Mouse (Mus musculus) lung, embryonic 14.5 days (tissue): ENCODE measurements around the gene Dapp1. TPM values are rescaled to one million over a fixed set of nuclear protein-coding genes. Genes with fewer than 3 reads are reported as not detected.
"Not testable (repeated sequence)": the region's sequence is repeated elsewhere in the genome, so short reads cannot be mapped to it uniquely, and the experiment has no call there.

ENCODE experiments used
- ATAC-seq: fragments of 200-750 bp; cut with Nextera tagmentation; 2 replicates; pipeline ENCODE4 v1.8.0; 2017; ENCODE audit warnings: mild to moderate bottlenecking, moderate TSS enrichment, moderate library complexity; ENCODE audit not compliant: insufficient read depth
- DNase-seq: peaks from one replicate; pipeline ENCODE4 v3.0.0-alpha.2; 2015
- H3K27ac ChIP-seq: fragments of 300-500 bp; sonication (generic); 2 replicates; pipeline ENCODE4 v1.5.1; 2014; ENCODE audit warnings: low read depth, mild to moderate bottlenecking, moderate library complexity
- H3K27me3 ChIP-seq: fragments of 300-500 bp; sonication (generic); 2 replicates; pipeline ENCODE4 v1.6.1; 2014; ENCODE audit warnings: low read length, control low read depth; ENCODE audit not compliant: insufficient read depth
- H3K36me3 ChIP-seq: fragments of 300-500 bp; sonication (generic); 2 replicates; pipeline ENCODE4 v1.6.1; 2014; ENCODE audit warnings: control low read depth; ENCODE audit not compliant: insufficient read depth
- H3K4me1 ChIP-seq: fragments of 300-500 bp; sonication (generic); 2 replicates; pipeline ENCODE4 v1.6.1; 2014; ENCODE audit warnings: antibody characterized with exemption, control low read depth; ENCODE audit not compliant: insufficient read depth
- H3K4me2 ChIP-seq: fragments of 300-500 bp; sonication (generic); 2 replicates; pipeline ENCODE4 v1.6.1; 2014; ENCODE audit warnings: mild to moderate bottlenecking
- H3K4me3 ChIP-seq: fragments of 300-500 bp; sonication (generic); 2 replicates; pipeline ENCODE4 v1.5.1; 2014; ENCODE audit warnings: low read depth, low read length
- H3K9ac ChIP-seq: fragments of 300-500 bp; sonication (generic); 2 replicates; pipeline ENCODE4 v1.6.1; 2014
- H3K9me3 ChIP-seq: fragments of 300-500 bp; sonication (generic); 2 replicates; pipeline ENCODE4 v1.6.1; 2016; ENCODE audit warnings: low read depth, low read length, control low read depth
- CTCF ChIP-seq: IDR thresholded peaks from 2 replicates; pipeline ENCODE4 v1.5.1; 2016; ENCODE audit warnings: antibody characterized with exemption, low read depth
- WGBS: fragments of 180-500 bp; shearing (Covaris S2); extraction: QIAGEN DNeasy Blood & Tissue Kit; methylation state at CpG from one replicate; pipeline ENCODE4 v1.1.7; 2014; 5-methylcytosine and 5-hydroxymethylcytosine counted together
- polyA plus RNA-seq: library from polyadenylated mRNA; unstranded; fragments of >200 nt; fragmentation: Nextera tagmentation; extraction: Ambion mirVana; gene quantifications from 2 replicates; pipeline ENCODE4 v1.2.1, GENCODE M21; 2014

The Dapp1 gene
- polyA plus RNA-seq, 1 experiment from 2014 or later, result 8.0 TPM

GRCm38 (mm10) chr3:137920594-137920993 is 60.8 kb downstream of the Dapp1 start:
- DNase-seq, result no peak
- H3K36me3 ChIP-seq, result peaks cover 34% of the 10 kb centered on the region
- no peaks in the 10 kb centered on the region; the same call in 1 of the 2 replicates for H3K4me1 ChIP-seq
- TF ChIP-seq CTCF, result no peak
- no peak overlapping the region for H3K4me2 ChIP-seq
- WGBS, result 87% methylated on average over 4 of the region's 4 CpGs
- H3K9ac ChIP-seq, result no peak overlapping the region
- ATAC-seq, result no peak
- no peak overlapping the region for H3K4me3 ChIP-seq
- no peaks in the 10 kb centered on the region for H3K9me3 ChIP-seq
- no peaks in the 10 kb centered on the region for H3K27me3 ChIP-seq
- no peak overlapping the region for H3K27ac ChIP-seq

GRCm38 (mm10) chr3:137919398-137919797 is 61.9 kb downstream of the Dapp1 start:
- Histone ChIP-seq H3K36me3 (peaks cover 23% of the 10 kb centered on the region), H3K27me3 (no peaks in the 10 kb centered on the region), H3K4me2 (peak overlapping the region; percentile 78), H3K27ac (no peak overlapping the region), H3K4me3 (peak overlapping the region; percentile 89), H3K4me1 (no peaks in the 10 kb centered on the region; the same call in 1 of the 2 replicates), H3K9ac (peak overlapping the region; percentile 75), H3K9me3 (no peaks in the 10 kb centered on the region)
- WGBS, result 87% methylated on average over 7 of the region's 7 CpGs
- TF ChIP-seq CTCF, result no peak
- no peak for DNase-seq
- ATAC-seq, result no peak

GRCm38 (mm10) chr3:137918932-137919311 is 62.4 kb downstream of the Dapp1 start:
- Histone ChIP-seq H3K9me3 (no peaks in the 10 kb centered on the region), H3K4me2 (peak overlapping the region; percentile 78), H3K27ac (peak overlapping the region; percentile 52; the same call in 1 of the 2 replicates), H3K27me3 (no peaks in the 10 kb centered on the region), H3K4me3 (peak overlapping the region; percentile 89), H3K9ac (peak overlapping the region; percentile 75), H3K4me1 (no peaks in the 10 kb centered on the region; the same call in 1 of the 2 replicates), H3K36me3 (peaks cover 22% of the 10 kb centered on the region)
- WGBS, result 15% methylated on average over 6 of the region's 6 CpGs
- DNase-seq (no peak), ATAC-seq (peak; percentile 42)
- no peak for TF ChIP-seq CTCF

- H3K27me3 ChIP-seq, result no peaks in the 10 kb centered on the region
- peak within 1 kb of the TSS; percentile 66 for H3K27ac ChIP-seq
- peak within 1 kb of the TSS; percentile 75 for H3K9ac ChIP-seq
- DNase-seq (peak; percentile 93), ATAC-seq (peak; percentile 91)
- peak within 1 kb of the TSS; percentile 78 for H3K4me2 ChIP-seq
- WGBS, result under 1% methylated on average over 47 of the region's 47 CpGs
- H3K4me1 ChIP-seq, result no peaks in the 10 kb centered on the region; the same call in 1 of the 2 replicates
- H3K4me3 ChIP-seq, result peak within 1 kb of the TSS; percentile 89
- no peaks in the 10 kb centered on the region for H3K9me3 ChIP-seq
- no peak; the same call in 1 of the 2 replicates for TF ChIP-seq CTCF
- H3K36me3 ChIP-seq, result peaks cover 18% of the 10 kb centered on the region
Measured at GRCm38 (mm10) chr3:137918172-137918931, 63.0 kb downstream of the Dapp1 start, which contains the start of gene Lamtor3. Lamtor3 (plus strand) TSS chr3:137918506.

- no peaks in the 10 kb centered on the region; the same call in 1 of the 2 replicates for H3K4me1 ChIP-seq
- 26% methylated on average over 12 of the region's 12 CpGs for WGBS
- H3K9me3 ChIP-seq, result no peaks in the 10 kb centered on the region
- peak overlapping the region; percentile 89 for H3K4me3 ChIP-seq
- no peak for DNase-seq
- TF ChIP-seq CTCF, result no peak
- peaks cover 18% of the 10 kb centered on the region for H3K36me3 ChIP-seq
- peak overlapping the region; percentile 66 for H3K27ac ChIP-seq
- ATAC-seq, result peak; percentile 32; the same call in 1 of the 2 replicates
- H3K27me3 ChIP-seq, result no peaks in the 10 kb centered on the region
- H3K4me2 ChIP-seq, result peak overlapping the region; percentile 78
- peak overlapping the region; percentile 75 for H3K9ac ChIP-seq
Measured at GRCm38 (mm10) chr3:137917694-137918171, 63.6 kb downstream of the Dapp1 start.

- DNase-seq, H3K4me3 ChIP-seq: not testable (repeated sequence)
- no CpG with 5 or more reads among the region's 1 CpGs for WGBS
Measured at GRCm38 (mm10) chr3:137914567-137914966, 66.8 kb downstream of the Dapp1 start.

GRCm38 (mm10) chr3:137913093-137913492 is 68.3 kb downstream of the Dapp1 start:
- Histone ChIP-seq H3K4me3 (no peak overlapping the region), H3K4me1 (no peaks in the 10 kb centered on the region), H3K4me2 (no peak overlapping the region), H3K36me3 (peaks cover 6% of the 10 kb centered on the region; the same call in 1 of the 2 replicates), H3K9me3 (no peaks in the 10 kb centered on the region), H3K27ac (no peak overlapping the region), H3K27me3 (no peaks in the 10 kb centered on the region), H3K9ac (no peak overlapping the region)
- no peak for TF ChIP-seq CTCF
- DNase-seq (no peak), ATAC-seq (no peak)
- 30% methylated on average over 2 of the region's 2 CpGs for WGBS

More at GRCm38 (mm10) chr3:137914567-137914966, 66.8 kb downstream of the Dapp1 start:
- H3K36me3 ChIP-seq, H3K27me3 ChIP-seq, H3K27ac ChIP-seq, H3K4me2 ChIP-seq, ATAC-seq, H3K9me3 ChIP-seq, H3K9ac ChIP-seq, H3K4me1 ChIP-seq: not testable (repeated sequence)
